Mouse (Mus musculus) MEL (cell line): ENCODE measurements around the gene Ppp1ca. TPM values are rescaled to one million over a fixed set of nuclear protein-coding genes. Genes with fewer than 3 reads are reported as not detected.
A peak's percentile ranks its signal among the peaks of the same experiment; 100 is the strongest.

Source experiments
- DNase-seq: peaks from one replicate; pipeline ENCODE4 v3.0.0; 2011; ENCODE audit warnings: low read depth, low spot score
- H3K27ac ChIP-seq: 2 replicates; pipeline ENCODE4 v1.5.1; 2012; ENCODE audit warnings: low read depth, mild to moderate bottlenecking, control low read depth, low read length, moderate library complexity; ENCODE audit not compliant: control insufficient read depth
- H3K27me3 ChIP-seq, 2 experiments: fragments of 150-350 bp in 1 of 2; sonication (generic) in 1 of 2; 2 replicates each; pipeline ENCODE4 v1.6.1; 2012; ENCODE audit warnings: low read length in 2 of 2, mild to moderate bottlenecking in 2 of 2, improper control_type of control experiment in 1 of 2, moderate library complexity in 1 of 2; ENCODE audit not compliant: insufficient read depth in 2 of 2, control insufficient read depth in 1 of 2
- H3K36me3 ChIP-seq, 2 experiments: 2 replicates each; pipeline ENCODE4 v1.6.1; 2012 to 2014; ENCODE audit warnings: low read length in 2 of 2, improper control_type of control experiment in 1 of 2, inconsistent platforms in 1 of 2, mild to moderate bottlenecking in 1 of 2; ENCODE audit not compliant: insufficient read depth in 2 of 2, control insufficient read depth in 1 of 2
- H3K4me1 ChIP-seq, 2 experiments: fragments of 150-350 bp in 1 of 2; sonication (generic) in 1 of 2; 2 replicates each; pipeline ENCODE4 v1.6.1; 2012; ENCODE audit warnings: low read length in 2 of 2, improper control_type of control experiment in 1 of 2, mild to moderate bottlenecking in 1 of 2; ENCODE audit not compliant: insufficient read depth in 2 of 2, control insufficient read depth in 1 of 2
- H3K4me3 ChIP-seq, 2 experiments: fragments of 150-350 bp in 1 of 2; sonication (generic) in 1 of 2; 2 replicates each; pipeline ENCODE4 v1.5.1; 2012; ENCODE audit warnings: low read depth in 2 of 2, low read length in 2 of 2, mild to moderate bottlenecking in 2 of 2, moderate library complexity in 2 of 2, control low read depth in 1 of 2, improper control_type of control experiment in 1 of 2; ENCODE audit not compliant: control insufficient read depth in 1 of 2, insufficient read depth in 1 of 2
- H3K79me2 ChIP-seq: 2 replicates; pipeline ENCODE4 v1.6.1; 2012; ENCODE audit warnings: mild to moderate bottlenecking, low read length, moderate library complexity; ENCODE audit not compliant: control insufficient read depth, poor library complexity, insufficient read depth
- H3K9ac ChIP-seq: 2 replicates; pipeline ENCODE4 v1.6.1; 2012; ENCODE audit warnings: low read depth, mild to moderate bottlenecking, control low read depth, low read length, moderate library complexity; ENCODE audit not compliant: control insufficient read depth, poor library complexity, severe bottlenecking
- H3K9me3 ChIP-seq: fragments of 150-350 bp; sonication (generic); replicated peaks from 2 replicates; pipeline ENCODE4 v1.6.1; 2012; ENCODE audit warnings: mild to moderate bottlenecking, low read length, improper control_type of control experiment, moderate library complexity; ENCODE audit not compliant: insufficient read depth
- CHD1 ChIP-seq: IDR thresholded peaks from 2 replicates; pipeline ENCODE4 v1.6.1; 2012; ENCODE audit warnings: low read depth, mild to moderate bottlenecking, inconsistent platforms, low read length, improper control_type of control experiment
- CHD2 ChIP-seq: IDR thresholded peaks from 2 replicates; pipeline ENCODE4 v1.6.1; 2011; ENCODE audit warnings: low read length, improper control_type of control experiment
- CTCF ChIP-seq, 3 experiments: IDR thresholded peaks in 2 of 3; conservative IDR thresholded peaks in 1 of 3; 2 replicates each; pipeline ENCODE4 v1.5.1; 2011 to 2012; ENCODE audit warnings: low read length in 3 of 3, low read depth in 2 of 3, mild to moderate bottlenecking in 2 of 3, improper control_type of control experiment in 1 of 3, inconsistent platforms in 1 of 3, mixed read lengths in 1 of 3, moderate library complexity in 1 of 3; ENCODE audit not compliant: control insufficient read depth in 1 of 3, insufficient read depth in 1 of 3, poor library complexity in 1 of 3, severe bottlenecking in 1 of 3
- ELF1 ChIP-seq: IDR thresholded peaks from 2 replicates; pipeline ENCODE4 v1.6.1; 2014; ENCODE audit warnings: low read depth, mild to moderate bottlenecking, inconsistent platforms, low read length, improper control_type of control experiment, moderate library complexity
- EP300 ChIP-seq, 2 experiments: IDR thresholded peaks; 2 replicates each; pipeline ENCODE4 v1.6.1; 2011; ENCODE audit warnings: improper control_type of control experiment in 2 of 2, low read length in 2 of 2, low read depth in 1 of 2, mild to moderate bottlenecking in 1 of 2
- ETS1 ChIP-seq: IDR thresholded peaks from 2 replicates; pipeline ENCODE4 v1.6.1; 2012; ENCODE audit warnings: low read depth, mild to moderate bottlenecking, inconsistent platforms, low read length, improper control_type of control experiment, moderate library complexity
- GABPA ChIP-seq: IDR thresholded peaks from 2 replicates; pipeline ENCODE4 v1.6.1; 2012; ENCODE audit warnings: low read depth, mild to moderate bottlenecking, inconsistent platforms, low read length, improper control_type of control experiment, moderate library complexity
- GATA1 ChIP-seq: IDR thresholded peaks from 2 replicates; pipeline ENCODE4 v1.6.1; 2011; ENCODE audit warnings: low read depth, low read length, improper control_type of control experiment
- HCFC1 ChIP-seq: IDR thresholded peaks from 2 replicates; pipeline ENCODE4 v1.6.1; 2012; ENCODE audit warnings: low read depth, mild to moderate bottlenecking, inconsistent platforms, low read length, improper control_type of control experiment, moderate library complexity
- KAT2A ChIP-seq: conservative IDR thresholded peaks from 2 replicates; pipeline ENCODE4 v1.6.1; 2012; ENCODE audit warnings: low read depth, low read length, improper control_type of control experiment, inconsistent platforms
- MAFK ChIP-seq: IDR thresholded peaks from 2 replicates; pipeline ENCODE4 v1.6.1; 2011; ENCODE audit warnings: low read depth, mild to moderate bottlenecking, low read length, improper control_type of control experiment, borderline replicate concordance
- MAX ChIP-seq: IDR thresholded peaks from 2 replicates; pipeline ENCODE4 v1.6.1; 2011; ENCODE audit warnings: low read length, improper control_type of control experiment
- MAZ ChIP-seq: IDR thresholded peaks from 2 replicates; pipeline ENCODE4 v1.6.1; 2012; ENCODE audit warnings: low read depth, mild to moderate bottlenecking, inconsistent platforms, low read length, improper control_type of control experiment
- MEF2A ChIP-seq: IDR thresholded peaks from 2 replicates; pipeline ENCODE4 v1.6.1; 2014; ENCODE audit warnings: low read depth, mild to moderate bottlenecking, inconsistent platforms, low read length, improper control_type of control experiment; ENCODE audit not compliant: poor library complexity, insufficient replicate concordance, severe bottlenecking; ENCODE audit errors: extremely low read depth
- MXI1 ChIP-seq: IDR thresholded peaks from 2 replicates; pipeline ENCODE4 v1.6.1; 2011; ENCODE audit warnings: mild to moderate bottlenecking, low read depth, low read length, improper control_type of control experiment
- MYB ChIP-seq: IDR thresholded peaks from 2 replicates; pipeline ENCODE4 v1.6.1; 2011; ENCODE audit warnings: mild to moderate bottlenecking, low read depth, low read length, improper control_type of control experiment
- NELFE ChIP-seq: IDR thresholded peaks from 2 replicates; pipeline ENCODE4 v1.6.1; 2011; ENCODE audit warnings: low read depth, low read length, improper control_type of control experiment
- NRF1 ChIP-seq: IDR thresholded peaks from 2 replicates; pipeline ENCODE4 v1.6.1; 2014; ENCODE audit warnings: low read depth, mild to moderate bottlenecking, inconsistent platforms, low read length, improper control_type of control experiment, moderate library complexity; ENCODE audit not compliant: poor library complexity, insufficient read depth, severe bottlenecking
- POLR2AphosphoS2 ChIP-seq: IDR thresholded peaks from 2 replicates; pipeline ENCODE4 v1.6.1; 2011; ENCODE audit warnings: low read length, improper control_type of control experiment
- POLR2AphosphoS5 ChIP-seq: IDR thresholded peaks from 2 replicates; pipeline ENCODE4 v1.6.1; 2012; ENCODE audit warnings: low read depth, borderline replicate concordance, mild to moderate bottlenecking, inconsistent platforms, low read length, moderate library complexity, mixed read lengths
- RAD21 ChIP-seq: IDR thresholded peaks from 2 replicates; pipeline ENCODE4 v1.6.1; 2011; ENCODE audit warnings: mild to moderate bottlenecking, low read depth, low read length, improper control_type of control experiment
- RCOR1 ChIP-seq: IDR thresholded peaks from 2 replicates; pipeline ENCODE4 v1.6.1; 2012; ENCODE audit warnings: low read depth, mild to moderate bottlenecking, inconsistent platforms, low read length, improper control_type of control experiment
- SIN3A ChIP-seq: IDR thresholded peaks from 2 replicates; pipeline ENCODE4 v1.6.1; 2012; ENCODE audit warnings: low read length, improper control_type of control experiment, inconsistent platforms
- TAL1 ChIP-seq: IDR thresholded peaks from 2 replicates; pipeline ENCODE4 v1.6.1; 2012; ENCODE audit warnings: mild to moderate bottlenecking, inconsistent platforms, low read length, moderate library complexity, mixed read lengths
- TBP ChIP-seq: IDR thresholded peaks from 2 replicates; pipeline ENCODE4 v1.8.0; 2011; ENCODE audit warnings: low read depth, low read length, improper control_type of control experiment
- UBTF ChIP-seq: IDR thresholded peaks from 2 replicates; pipeline ENCODE4 v1.6.1; 2012; ENCODE audit warnings: low read depth, mild to moderate bottlenecking, inconsistent platforms, low read length, improper control_type of control experiment, moderate library complexity, borderline replicate concordance; ENCODE audit not compliant: insufficient read depth
- USF1 ChIP-seq: IDR thresholded peaks from 2 replicates; pipeline ENCODE4 v1.6.1; 2014; ENCODE audit warnings: low read depth, mild to moderate bottlenecking, inconsistent platforms, low read length, improper control_type of control experiment, moderate library complexity
- USF2 ChIP-seq, 2 experiments: IDR thresholded peaks; 2 replicates each; pipeline ENCODE4 v1.6.1; 2011 to 2012; ENCODE audit warnings: improper control_type of control experiment in 2 of 2, low read length in 2 of 2, borderline replicate concordance in 1 of 2, inconsistent platforms in 1 of 2, low read depth in 1 of 2, mild to moderate bottlenecking in 1 of 2; ENCODE audit not compliant: insufficient read depth in 1 of 2
- ZC3H11A ChIP-seq: IDR thresholded peaks from 2 replicates; pipeline ENCODE4 v1.6.1; 2012; ENCODE audit warnings: low read depth, mild to moderate bottlenecking, inconsistent platforms, low read length, improper control_type of control experiment
- ZNF384 ChIP-seq: IDR thresholded peaks from 2 replicates; pipeline ENCODE4 v1.6.1; 2012; ENCODE audit warnings: low read depth, mild to moderate bottlenecking, inconsistent platforms, low read length, improper control_type of control experiment
- polyA plus RNA-seq, 2 experiments: library from polyadenylated mRNA; stranded (reverse) in 1 of 2; unstranded in 1 of 2; fragments of >175 nt in 1 of 2; fragments of >200 nt in 1 of 2; gene quantifications; 2 replicates each; pipeline versions ENCODE4 v1.2.1 to v1.2.4; 2012; ENCODE audit warnings: low replicate concordance in 2 of 2, low read depth in 1 of 2; ENCODE audit not compliant: insufficient read length in 2 of 2, insufficient read depth in 1 of 2, missing spikeins in 1 of 2
- total RNA-seq: library from RNA; depleted of rRNA; stranded (reverse); fragments of 300-350 nt; gene quantifications from 2 replicates; pipeline ENCODE4 v1.2.3, GENCODE M21; 2012

Gene Ppp1ca
- total and polyA plus RNA-seq, 3 experiments, result 453 to 505 (median 455) TPM

DNA sequence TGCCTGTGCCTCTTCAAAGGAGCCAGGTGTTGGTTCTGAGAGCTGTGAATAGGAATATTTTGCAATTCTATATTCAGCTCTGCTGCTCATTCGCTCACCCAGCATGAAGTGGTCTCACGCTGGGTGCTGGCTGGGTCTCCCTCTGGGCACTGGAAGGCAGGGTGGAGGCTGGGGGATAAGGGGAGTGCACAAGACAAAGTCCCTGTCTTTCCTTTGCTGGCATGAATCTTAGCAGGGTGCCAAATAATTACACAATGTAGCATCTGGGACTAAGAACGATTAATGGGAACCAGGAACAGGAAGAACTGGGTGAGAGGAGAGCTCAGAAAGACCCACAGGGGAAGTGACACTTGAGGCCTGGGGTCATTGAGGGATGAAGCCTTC is 44.9 kb upstream of the Ppp1ca start:
- DNase-seq, result no peak
- peaks cover 9% of the 10 kb centered on the region for H3K79me2 ChIP-seq
- H3K4me1 ChIP-seq, result peaks cover 5 to 14% of the 10 kb centered on the region in 2 experiments; a peak in 3 of 4 replicates
- no peak overlapping the region for H3K27ac ChIP-seq
- H3K9ac ChIP-seq, result no peak overlapping the region
- H3K27me3 ChIP-seq, result no peaks in the 10 kb centered on the region
- H3K4me3 ChIP-seq, result no peak overlapping the region
- H3K9me3 ChIP-seq, result no peaks in the 10 kb centered on the region
- no peak for TF ChIP-seq ZNF384
- no peak for TF ChIP-seq MAZ
- TF ChIP-seq POLR2AphosphoS5, result no peak
- TF ChIP-seq GABPA, result no peak
- TF ChIP-seq MEF2A, result no peak
- no peak for TF ChIP-seq RAD21
- TF ChIP-seq TAL1, result no peak
- no peak for TF ChIP-seq CTCF (IDR thresholded peaks at IDR 0.05 in 2 of 3, conservative IDR thresholded peaks at IDR 0.05 in 1 of 3; ENCODE audit: control insufficient read depth in 1 of 3, insufficient read depth in 1 of 3, low read depth in 2 of 3, low read length in 3 of 3, poor library complexity in 1 of 3, severe bottlenecking in 1 of 3)
- TF ChIP-seq CHD1, result no peak
- TF ChIP-seq TBP, result no peak
- TF ChIP-seq RCOR1, result no peak
- TF ChIP-seq GATA1, result no peak
- no peak for TF ChIP-seq HCFC1
- no peak for TF ChIP-seq MXI1
- TF ChIP-seq CHD2, result no peak
- TF ChIP-seq, all 39 proteins: peak for 0
- peaks cover 0 to 3% of the 10 kb centered on the region in 2 experiments; a peak in 1 of 4 replicates for H3K36me3 ChIP-seq

DNA sequence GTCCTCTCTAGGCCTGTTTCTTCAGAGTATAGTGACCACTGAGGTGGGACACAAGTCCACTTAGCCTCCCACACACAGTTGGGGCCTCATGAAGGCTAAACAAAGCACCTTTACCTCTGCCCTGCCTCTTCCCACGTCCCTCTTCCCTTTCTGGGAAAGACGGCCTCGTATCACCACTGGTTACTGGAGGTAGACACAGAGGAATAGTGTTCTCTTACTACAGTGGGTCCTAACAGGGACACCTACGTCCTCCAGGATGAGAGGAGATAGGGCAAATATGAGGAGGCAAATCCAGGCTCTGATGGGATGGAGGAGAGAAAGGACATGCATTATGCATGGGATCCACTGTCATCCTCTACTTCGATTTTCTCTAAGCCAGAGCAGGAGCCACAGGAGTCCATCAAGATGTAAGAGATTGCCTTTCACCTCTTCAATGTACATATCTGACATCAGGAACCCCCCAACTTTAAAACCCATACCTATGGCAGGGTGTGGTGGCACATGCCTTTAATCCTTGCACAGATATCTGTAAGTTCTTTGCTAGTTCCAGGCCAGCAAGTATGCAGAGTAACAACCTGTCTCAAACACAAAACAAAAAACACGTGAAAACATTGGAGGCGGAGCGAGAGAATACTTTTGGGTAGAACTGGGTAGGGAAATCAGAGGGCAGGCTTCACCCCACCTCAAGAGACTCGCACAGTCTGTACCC is 43.9 kb upstream of the Ppp1ca start:
- Histone ChIP-seq H3K27me3 (no peaks in the 10 kb centered on the region), H3K9ac (peak overlapping the region; percentile 50), H3K9me3 (no peaks in the 10 kb centered on the region), H3K4me1 (peaks cover 5 to 14% of the 10 kb centered on the region in 2 experiments; a peak in 3 of 4 replicates), H3K4me3 (peak overlapping the region; percentile 49 to 79), H3K79me2 (peaks cover 9% of the 10 kb centered on the region), H3K27ac (no peak overlapping the region), H3K36me3 (peaks cover 0 to 3% of the 10 kb centered on the region in 2 experiments; a peak in 1 of 4 replicates)
- no peak for DNase-seq
- TF ChIP-seq CHD1 (no peak), USF2 (IDR thresholded peaks at IDR 0.05; ENCODE audit: borderline replicate concordance in 1 of 2, insufficient read depth in 1 of 2, low read depth in 1 of 2, low read length in 2 of 2) (no peak), NRF1 (no peak), ZC3H11A (no peak), ETS1 (no peak), POLR2AphosphoS2 (no peak), KAT2A (no peak), MAX (peak; percentile 57; the same call in 1 of the 2 replicates), ELF1 (no peak), TBP (0 out of 2 replicates have a peak, but pooled peaks have one; percentile 25), EP300 (IDR thresholded peaks at IDR 0.05; ENCODE audit: low read depth in 1 of 2, low read length in 2 of 2) (no peak), ZNF384 (no peak), MYB (no peak), TAL1 (no peak), UBTF (no peak), SIN3A (peak; percentile 38), MAFK (no peak), USF1 (no peak), NELFE (no peak), RCOR1 (no peak), HCFC1 (no peak)
